12 mouse cellular contexts compared by ENCODE assay signal in genomic region chr7:73028952-73029351, GRCm38 (mm10).
DNase-seq lines count a peak whose midpoint lies in the region.
"Had no signal": no experiment of that assay in that cellular context is flagged by ENCODE, and none has a peak within 500 bp of the region (broad histone marks: within the 10 kb centered on the region; RNA-seq: fewer than 3 reads in every experiment).

No protein-coding gene starts in this region.

- intact Hi-C loops in left cerebral cortex, postnatal 14 days (cut with DNase I), result loop anchor here (10.0 kb wide), 1 partner anchor 346 kb away; the partner anchor contains the start of gene Rgma
- intact Hi-C loops in left cerebral cortex, postnatal 4 days (cut with DNase I), result no loop called here

- peak; percentile 17 to 30 for DNase-seq in left cerebral cortex, postnatal 14 days (ENCODE audit: low spot score in 2 of 2)
- DNase-seq in left cerebral cortex, postnatal 4 days, result no peak
- DNase-seq in right cerebral cortex, postnatal 14 days, result peak; percentile 42
- no peak for DNase-seq in right cerebral cortex, postnatal 10 days (ENCODE audit: low spot score in 2 of 2)
- DNase-seq in adrenal gland, postnatal 25 days, result peak; percentile 36
- no peak for DNase-seq in kidney, postnatal 10 days
- DNase-seq in cerebellum, adult 18-20 months, result no peak
- DNase-seq: cerebellum, adult 2 months; cerebellum, postnatal 36 days; heart, postnatal 36 days; liver, postnatal 0 days; thymus, adult 18-20 months had no signal

Comparison
In these comparisons a context has a peak if more than half of its experiments do, and no peak if none do; other contexts are left out.
1. DNase-seq: peak in left cerebral cortex, postnatal 14 days (2 of 2), right cerebral cortex, postnatal 14 days (single experiment) and adrenal gland, postnatal 25 days (single experiment); none in left cerebral cortex, postnatal 4 days (single experiment), right cerebral cortex, postnatal 10 days (0 of 2), kidney, postnatal 10 days (single experiment) and cerebellum, adult 18-20 months (0 of 2).